Mouse (Mus musculus) spleen, adult 2 months (tissue): ENCODE data around the gene Sema4d. TPM values are rescaled to one million over a fixed set of nuclear protein-coding genes. Genes with fewer than 3 reads are reported as not detected.

Experiments used
- DNase-seq, 2 experiments: peaks; one replicate each; pipeline versions ENCODE4 v3.0.0 to v3.0.0-alpha.2; 2012 to 2021; ENCODE audit warnings: low spot score in 2 of 2, low read depth in 1 of 2
- H3K27ac ChIP-seq: fragments of 200-500 bp; 2 replicates; pipeline ENCODE4 v1.5.1; 2012; ENCODE audit warnings: low read length, inconsistent platforms; ENCODE audit not compliant: insufficient read depth
- H3K27me3 ChIP-seq: fragments of 200-500 bp; 2 replicates; pipeline ENCODE4 v1.6.1; 2012; ENCODE audit warnings: mild to moderate bottlenecking, moderate library complexity, low read length, inconsistent platforms; ENCODE audit not compliant: control insufficient read depth, insufficient read depth
- H3K36me3 ChIP-seq: fragments of 200-500 bp; 2 replicates; pipeline ENCODE4 v1.6.1; 2012; ENCODE audit warnings: mild to moderate bottlenecking, low read length, inconsistent platforms; ENCODE audit not compliant: control insufficient read depth, insufficient read depth
- H3K4me1 ChIP-seq: fragments of 200-500 bp; 2 replicates; pipeline ENCODE4 v1.6.1; 2011; ENCODE audit warnings: inconsistent platforms; ENCODE audit not compliant: control insufficient read depth, insufficient read depth, insufficient read length
- H3K4me3 ChIP-seq: fragments of 200-500 bp; 2 replicates; pipeline ENCODE4 v1.5.1; 2011; ENCODE audit warnings: mild to moderate bottlenecking, inconsistent platforms; ENCODE audit not compliant: insufficient read depth, insufficient read length; ENCODE audit errors: extremely low read depth
- CTCF ChIP-seq: fragments of 200-500 bp; IDR thresholded peaks from 2 replicates; pipeline ENCODE4 v1.5.1; 2011; ENCODE audit warnings: mild to moderate bottlenecking, inconsistent platforms; ENCODE audit not compliant: insufficient read depth, insufficient read length, insufficient replicate concordance; ENCODE audit errors: extremely low read depth
- POLR2A ChIP-seq: fragments of 200-500 bp; IDR thresholded peaks from 2 replicates; pipeline ENCODE4 v1.6.1; 2011; ENCODE audit warnings: low read depth, low read length, inconsistent platforms
- WGBS: fragments of 180-500 bp; shearing (Covaris S2); methylation state at CpG from one replicate; pipeline ENCODE4 v1.1.7; 2018; 5-methylcytosine and 5-hydroxymethylcytosine counted together
- polyA plus RNA-seq: library from polyadenylated mRNA; depleted of rRNA; stranded (reverse); fragments of >200 nt; gene quantifications from 2 replicates; pipeline ENCODE4 v1.2.3, GENCODE M21; 2012; rRNA removed

Gene Sema4d
- polyA plus RNA-seq = 77.0 and 103 TPM in 2 replicates

DNA sequence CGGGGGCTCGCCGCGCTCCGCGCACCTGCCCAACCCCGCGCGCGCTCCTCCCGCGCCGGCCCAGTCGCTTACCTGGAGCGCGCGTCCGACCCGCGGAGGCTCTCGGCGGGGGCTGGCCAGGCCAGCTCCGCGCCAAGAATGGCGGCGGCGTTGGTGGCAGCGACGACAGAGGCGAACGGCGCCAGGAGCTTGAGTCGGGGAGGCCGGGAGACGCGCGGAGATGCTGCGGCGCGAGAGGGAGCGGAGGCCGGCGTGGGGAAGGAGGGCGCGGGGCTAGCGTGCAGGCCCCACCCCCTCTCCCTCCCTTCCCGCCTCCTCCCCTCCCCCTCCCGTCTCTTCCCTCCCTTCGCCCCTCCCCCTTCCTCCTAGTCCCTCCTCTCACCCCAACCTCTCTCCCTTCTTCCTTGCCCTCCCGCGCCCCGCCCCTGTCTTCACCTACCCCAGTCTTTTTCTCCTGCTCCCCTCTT is at the start of gene Sema4d:
Gene Sema4d (minus strand): TSS at position 323 of the 467 bp plus-strand sequence.
- Histone ChIP-seq H3K4me1 (peaks cover 26% of the 10 kb centered on the region), H3K4me3 (peak within 1 kb of the TSS; percentile 88), H3K36me3 (no peaks in the 10 kb centered on the region), H3K27ac (peak within 1 kb of the TSS; percentile 93), H3K27me3 (no peaks in the 10 kb centered on the region)
- TF ChIP-seq CTCF (no peak), POLR2A (peak; percentile 42; the same call in 1 of the 2 replicates)
- DNase-seq = peak in 1 of 2 experiments; percentile 76
- WGBS = under 1% methylated on average over 41 of the region's 52 CpGs

DNA sequence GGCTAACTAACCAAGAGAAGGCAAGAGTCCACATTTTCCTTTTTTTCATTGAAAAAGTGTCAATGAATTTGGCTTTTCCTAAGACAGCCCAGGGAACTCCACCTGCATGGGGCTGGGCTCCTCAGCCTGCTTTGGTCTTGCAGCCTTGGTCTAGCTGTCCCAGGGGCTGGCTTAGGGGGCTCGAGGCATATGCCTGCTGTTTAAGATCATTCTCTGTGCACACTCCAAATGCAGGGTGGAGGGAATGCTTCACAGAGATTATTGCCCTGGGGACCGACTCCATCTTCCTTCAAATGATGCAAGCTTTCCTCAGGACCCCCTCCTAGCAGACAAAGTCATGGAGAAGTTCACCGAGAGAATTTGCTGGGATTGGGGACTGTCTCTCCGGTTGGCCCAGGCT is 49.8 kb upstream of the Sema4d start:
- Histone ChIP-seq H3K4me1 (peaks cover 15% of the 10 kb centered on the region; the same call in 1 of the 2 replicates), H3K36me3 (no peaks in the 10 kb centered on the region), H3K27me3 (no peaks in the 10 kb centered on the region), H3K27ac (no peak overlapping the region), H3K4me3 (no peak overlapping the region)
- DNase-seq = no peak
- TF ChIP-seq CTCF (no peak), POLR2A (no peak)
- 61% methylated on average over 4 of the region's 4 CpGs for WGBS

DNA sequence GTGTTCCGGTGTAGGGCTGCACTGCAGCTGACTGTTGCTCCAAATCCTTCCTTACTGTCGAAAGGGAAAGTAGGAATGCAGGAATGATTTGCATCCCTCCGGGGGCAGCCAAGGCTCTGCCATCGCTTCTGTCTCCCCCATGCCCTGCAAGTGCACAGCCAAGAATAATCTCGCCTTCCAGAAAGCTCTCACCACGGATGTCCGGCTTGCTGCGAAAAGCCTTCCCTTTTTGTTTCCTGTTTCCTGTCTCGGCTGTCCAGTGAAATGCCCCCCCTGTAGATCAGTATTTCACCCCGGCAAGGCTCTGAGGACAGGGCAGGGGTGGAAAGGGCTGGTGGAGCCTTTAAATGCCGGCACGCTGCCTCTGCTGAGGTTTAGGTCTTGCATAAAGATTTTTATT is 49.2 kb upstream of the Sema4d start:
- 5% methylated on average over 12 of the region's 12 CpGs for WGBS
- no peak overlapping the region for H3K4me3 ChIP-seq
- TF ChIP-seq CTCF (no peak), POLR2A (no peak)
- DNase-seq = no peak
- H3K4me1 ChIP-seq = peaks cover 11% of the 10 kb centered on the region; the same call in 1 of the 2 replicates
- H3K36me3 ChIP-seq = no peaks in the 10 kb centered on the region
- no peaks in the 10 kb centered on the region for H3K27me3 ChIP-seq
- no peak overlapping the region for H3K27ac ChIP-seq

DNA sequence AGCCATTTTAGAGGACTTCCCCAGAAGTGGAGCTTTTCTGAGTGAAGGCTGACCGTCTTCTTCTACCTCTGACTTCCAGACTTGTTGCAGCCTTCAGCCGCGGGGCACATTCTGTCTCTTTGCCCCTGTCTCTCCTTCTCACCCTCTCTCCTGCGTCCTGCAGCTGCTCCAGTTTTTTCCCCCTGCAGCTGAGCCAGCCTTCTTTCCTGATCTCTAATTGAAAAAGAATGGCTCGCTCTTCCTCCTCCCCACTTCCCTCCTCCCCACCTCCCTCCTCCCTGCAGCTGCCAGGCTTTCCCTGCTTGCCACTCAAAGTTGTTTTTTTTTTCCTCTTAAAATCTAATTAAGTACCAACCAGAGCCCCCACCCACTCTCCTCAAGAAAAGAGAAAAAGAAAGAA is 48.6 kb upstream of the Sema4d start:
- Histone ChIP-seq H3K27ac (no peak overlapping the region), H3K4me1 (peaks cover 9% of the 10 kb centered on the region; the same call in 1 of the 2 replicates), H3K36me3 (no peaks in the 10 kb centered on the region), H3K27me3 (no peaks in the 10 kb centered on the region), H3K4me3 (no peak overlapping the region)
- no peak for TF ChIP-seq CTCF
- no peak for TF ChIP-seq POLR2A
- DNase-seq = no peak
- 54% methylated on average over 5 of the region's 5 CpGs for WGBS

DNA sequence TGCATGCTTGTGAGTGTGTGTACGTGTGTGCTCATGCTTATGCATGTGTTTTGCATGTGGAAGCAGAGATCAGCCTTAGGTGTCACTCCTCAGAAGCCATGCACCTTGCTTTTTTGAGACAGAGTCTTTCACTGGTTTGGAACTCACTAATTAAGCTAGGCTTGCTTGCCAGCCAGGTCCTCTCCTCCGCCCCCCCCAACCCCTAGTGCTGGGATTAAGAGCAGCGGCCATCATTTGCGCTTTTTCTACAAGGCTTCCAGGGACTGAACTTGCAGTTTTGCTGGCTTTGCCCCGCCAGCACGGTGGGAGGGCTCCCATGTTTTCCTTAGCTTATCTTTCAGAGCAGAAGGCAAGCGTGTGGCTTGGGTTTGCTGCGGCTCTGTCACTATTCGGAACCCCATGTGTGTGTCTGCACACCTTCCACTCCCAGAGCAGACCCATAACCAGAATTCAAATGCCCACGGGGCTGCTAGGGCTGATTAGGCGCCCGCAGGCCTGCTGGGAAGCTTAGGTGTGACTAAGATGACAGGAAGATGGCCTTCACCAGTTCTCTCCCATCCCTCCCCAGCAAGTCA is 48.1 kb upstream of the Sema4d start:
- Histone ChIP-seq H3K4me3 (no peak overlapping the region), H3K27ac (no peak overlapping the region), H3K27me3 (no peaks in the 10 kb centered on the region), H3K36me3 (no peaks in the 10 kb centered on the region), H3K4me1 (peaks cover 9% of the 10 kb centered on the region; the same call in 1 of the 2 replicates)
- no peak for DNase-seq
- WGBS = 74% methylated on average over 12 of the region's 12 CpGs
- no peak for TF ChIP-seq POLR2A
- TF ChIP-seq CTCF = no peak

DNA sequence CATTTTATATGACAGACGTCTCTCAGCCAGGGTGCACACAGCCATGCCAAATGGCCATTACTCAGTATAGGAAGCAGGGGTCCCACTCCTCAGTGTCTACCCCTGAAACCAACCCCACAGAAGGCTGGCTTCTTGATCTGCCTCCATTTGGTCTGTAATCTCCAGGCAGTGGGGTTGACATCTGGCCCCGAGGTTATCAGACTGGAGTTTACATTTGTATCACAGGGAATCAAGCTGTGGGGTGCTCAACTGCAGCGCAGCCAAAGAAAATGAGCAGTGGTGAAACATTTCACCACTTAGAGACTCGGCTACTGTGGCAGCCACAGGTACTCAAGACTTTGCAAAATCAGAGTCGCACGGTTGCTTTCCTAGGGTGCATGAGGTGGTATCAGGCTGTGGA is 47.2 kb upstream of the Sema4d start:
- Histone ChIP-seq H3K4me3 (no peak overlapping the region), H3K4me1 (peaks cover 9% of the 10 kb centered on the region; the same call in 1 of the 2 replicates), H3K36me3 (no peaks in the 10 kb centered on the region), H3K27me3 (no peaks in the 10 kb centered on the region), H3K27ac (no peak overlapping the region)
- no peak for DNase-seq
- TF ChIP-seq POLR2A (no peak), CTCF (no peak)
- 73% methylated on average over 6 of the region's 6 CpGs for WGBS
